Mouse (Mus musculus) heart, embryonic 12.5 days (tissue): ENCODE measurements around the gene Inafm1. TPM values are rescaled to one million over a fixed set of nuclear protein-coding genes. Genes with fewer than 3 reads are reported as not detected.

Source experiments
- ATAC-seq: fragments of 200-750 bp; cut with Nextera tagmentation; 2 replicates; pipeline ENCODE4 v1.8.0; 2017; ENCODE audit warnings: moderate TSS enrichment, moderate library complexity; ENCODE audit not compliant: insufficient number of reproducible peaks, low FRiP score
- H3K27ac ChIP-seq: fragments of 300-500 bp; sonication (generic); 2 replicates; pipeline ENCODE4 v1.5.1; 2016; ENCODE audit warnings: mild to moderate bottlenecking, moderate library complexity; ENCODE audit not compliant: poor library complexity, severe bottlenecking
- H3K27me3 ChIP-seq: fragments of 300-500 bp; sonication (generic); replicated peaks from 2 replicates; pipeline ENCODE4 v1.6.1; 2016; ENCODE audit warnings: mild to moderate bottlenecking, moderate library complexity
- H3K36me3 ChIP-seq: fragments of 300-500 bp; sonication (generic); 2 replicates; pipeline ENCODE4 v1.6.1; 2016; ENCODE audit warnings: mild to moderate bottlenecking, moderate library complexity
- H3K4me1 ChIP-seq: fragments of 300-500 bp; sonication (generic); replicated peaks from 2 replicates; pipeline ENCODE4 v1.6.1; 2016; ENCODE audit warnings: mild to moderate bottlenecking
- H3K4me2 ChIP-seq: fragments of 300-500 bp; sonication (generic); 2 replicates; pipeline ENCODE4 v1.6.1; 2016; ENCODE audit warnings: mild to moderate bottlenecking, moderate library complexity
- H3K4me3 ChIP-seq: fragments of 300-500 bp; sonication (generic); 2 replicates; pipeline ENCODE4 v1.5.1; 2016; ENCODE audit warnings: mild to moderate bottlenecking
- H3K9ac ChIP-seq: fragments of 300-500 bp; sonication (generic); 2 replicates; pipeline ENCODE4 v1.6.1; 2016; ENCODE audit warnings: mild to moderate bottlenecking, moderate library complexity
- H3K9me3 ChIP-seq: fragments of 300-500 bp; sonication (generic); replicated peaks from 2 replicates; pipeline ENCODE4 v1.6.1; 2016; ENCODE audit warnings: mild to moderate bottlenecking, moderate library complexity
- WGBS: fragments of 180-500 bp; shearing (Covaris S2); methylation state at CpG from one replicate; pipeline ENCODE4 v1.1.7; 2016; 5-methylcytosine and 5-hydroxymethylcytosine counted together
- polyA plus RNA-seq: library from polyadenylated mRNA; unstranded; fragments of >200 nt; fragmentation: Nextera tagmentation; extraction: Ambion mirVana; gene quantifications from 2 replicates; pipeline ENCODE4 v1.2.1, GENCODE M21; 2016

Gene Inafm1
- polyA plus RNA-seq, 1 experiment from 2014 or later = 12.1 TPM

- Histone ChIP-seq H3K36me3 (no peaks in the 10 kb centered on the region), H3K27me3 (no peaks in the 10 kb centered on the region), H3K4me3 (peak overlapping the region; percentile 50), H3K9me3 (no peaks in the 10 kb centered on the region), H3K9ac (peak overlapping the region; percentile 70), H3K4me1 (peaks cover 35% of the 10 kb centered on the region), H3K4me2 (peak overlapping the region; percentile 87), H3K27ac (peak overlapping the region; percentile 93)
- peak; percentile 66 for ATAC-seq
- WGBS = under 1% methylated on average over 21 of the region's 22 CpGs
Measured at GRCm38 (mm10) chr7:16296766-16297390, 23.5 kb upstream of the Inafm1 start.

DNA sequence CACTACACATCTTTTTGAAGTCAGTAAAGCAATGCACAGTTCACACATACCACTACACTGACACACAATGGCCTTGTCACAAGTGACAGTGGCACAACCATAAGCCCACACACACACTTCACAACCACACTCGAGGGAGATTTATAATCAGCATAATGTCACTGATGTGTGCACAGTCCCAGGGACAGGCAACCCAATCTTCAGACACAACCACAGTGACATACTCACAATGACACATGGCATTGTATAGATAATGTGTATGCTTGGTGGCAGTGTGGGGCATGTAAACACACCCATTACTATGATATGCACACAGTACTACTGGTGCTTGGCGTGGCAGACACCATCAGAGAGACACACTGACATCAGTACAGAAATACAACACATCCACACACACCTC lies 22.7 kb upstream of the Inafm1 start:
- Histone ChIP-seq H3K9me3 (no peaks in the 10 kb centered on the region), H3K36me3 (no peaks in the 10 kb centered on the region), H3K27me3 (no peaks in the 10 kb centered on the region), H3K4me1 (peaks cover 35% of the 10 kb centered on the region), H3K27ac (peak overlapping the region; percentile 93), H3K4me2 (peak overlapping the region; percentile 87), H3K9ac (no peak overlapping the region; the same call in 1 of the 2 replicates), H3K4me3 (no peak overlapping the region)
- WGBS = 29% methylated on average over 2 of the region's 2 CpGs
- peak; percentile 12; the same call in 1 of the 2 replicates for ATAC-seq

GRCm38 (mm10) chr7:16295321-16295900 lies 22.0 kb upstream of the Inafm1 start:
- ATAC-seq = peak; percentile 75
- H3K9ac ChIP-seq = peak overlapping the region; percentile 68
- peak overlapping the region; percentile 87 for H3K4me2 ChIP-seq
- no peaks in the 10 kb centered on the region for H3K27me3 ChIP-seq
- WGBS = 2% methylated on average over 39 of the region's 41 CpGs
- H3K4me1 ChIP-seq = peaks cover 35% of the 10 kb centered on the region
- no peaks in the 10 kb centered on the region for H3K9me3 ChIP-seq
- H3K36me3 ChIP-seq = no peaks in the 10 kb centered on the region
- peak overlapping the region; percentile 59 for H3K4me3 ChIP-seq
- peak overlapping the region; percentile 93 for H3K27ac ChIP-seq

DNA sequence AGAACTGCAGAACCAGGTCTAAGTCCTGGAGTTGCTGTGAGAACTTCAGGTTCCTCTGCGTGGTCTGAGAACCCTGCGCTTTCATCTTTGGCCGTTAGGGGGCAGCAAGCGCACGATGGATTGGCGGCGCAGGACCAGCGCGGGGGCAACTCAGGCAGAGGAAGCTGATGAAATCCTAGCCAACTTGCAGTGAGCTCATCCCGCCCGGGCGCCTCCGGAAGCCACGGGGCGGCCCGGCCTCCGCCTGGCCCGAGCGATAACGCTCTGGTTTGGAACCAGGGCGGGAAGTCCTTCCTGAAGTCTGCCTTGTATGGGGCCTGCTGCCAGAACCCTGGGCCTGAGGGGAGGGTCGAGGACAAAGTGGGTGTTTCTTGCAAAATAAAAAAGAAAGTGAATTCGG lies 21.4 kb upstream of the Inafm1 start:
- Histone ChIP-seq H3K4me3 (peak overlapping the region; percentile 59), H3K4me2 (peak overlapping the region; percentile 87), H3K9me3 (no peaks in the 10 kb centered on the region), H3K27me3 (no peaks in the 10 kb centered on the region), H3K36me3 (no peaks in the 10 kb centered on the region), H3K4me1 (peaks cover 31% of the 10 kb centered on the region), H3K9ac (peak overlapping the region; percentile 68), H3K27ac (peak overlapping the region; percentile 93)
- peak; percentile 89 for ATAC-seq
- under 1% methylated on average over 23 of the region's 23 CpGs for WGBS

DNA sequence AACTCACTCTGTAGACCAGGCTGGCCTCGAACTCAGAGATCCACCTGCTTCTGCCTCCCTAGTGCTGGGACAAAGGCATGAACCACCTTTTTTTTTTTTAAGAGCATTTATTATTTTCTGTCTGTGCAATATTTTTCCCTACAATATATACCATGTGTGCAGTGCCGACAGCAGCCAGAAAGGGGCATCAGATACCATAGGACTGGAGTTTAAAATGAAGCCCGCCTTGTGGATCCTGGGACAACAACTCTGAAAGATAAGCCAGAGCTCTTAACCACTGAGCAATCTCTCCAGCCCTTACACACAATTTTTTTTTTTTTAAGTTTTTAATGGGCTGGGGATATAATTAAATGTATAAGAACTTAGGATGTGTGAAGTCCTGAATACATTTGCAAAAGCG lies 20.9 kb upstream of the Inafm1 start:
- Histone ChIP-seq H3K4me1 (peaks cover 27% of the 10 kb centered on the region), H3K9me3 (no peaks in the 10 kb centered on the region), H3K4me2 (peak overlapping the region; percentile 87), H3K36me3 (no peaks in the 10 kb centered on the region), H3K9ac (peak overlapping the region; percentile 68; the same call in 1 of the 2 replicates), H3K27me3 (no peaks in the 10 kb centered on the region), H3K4me3 (peak overlapping the region; percentile 59), H3K27ac (peak overlapping the region; percentile 93)
- ATAC-seq = 0 out of 2 replicates have a peak, but pooled peaks have one; percentile 29
- WGBS = 26% methylated on average over 4 of the region's 4 CpGs

DNA sequence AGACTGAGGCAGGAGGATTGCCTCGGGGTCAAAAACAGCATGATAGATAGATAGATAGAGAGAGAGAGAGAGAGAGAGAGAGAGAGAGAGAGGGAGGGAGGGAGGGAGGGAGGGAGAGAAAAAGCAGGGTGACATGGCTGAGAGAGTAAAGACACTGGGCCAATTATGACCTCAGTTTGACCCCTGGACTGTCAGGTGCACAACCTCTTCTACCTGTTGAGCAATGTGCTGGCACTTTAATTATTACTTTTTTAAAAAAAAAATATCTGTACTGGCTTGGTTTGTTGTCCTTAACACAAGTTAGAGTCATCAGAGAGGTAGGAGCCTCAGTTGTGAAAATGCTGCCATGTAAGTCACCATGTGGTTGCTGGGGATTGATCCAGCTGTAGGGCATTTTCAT lies 14.4 kb upstream of the Inafm1 start:
- 52% methylated on average over 1 of the region's 1 CpGs for WGBS
- Histone ChIP-seq H3K9me3 (no peaks in the 10 kb centered on the region), H3K4me2 (no peak overlapping the region), H3K27ac (no peak overlapping the region), H3K36me3 (peaks cover 15% of the 10 kb centered on the region), H3K4me3 (no peak overlapping the region), H3K9ac (no peak overlapping the region), H3K4me1 (peaks cover 12% of the 10 kb centered on the region), H3K27me3 (no peaks in the 10 kb centered on the region)
- ATAC-seq = no peak

GRCm38 (mm10) chr7:16287016-16287415 lies 13.6 kb upstream of the Inafm1 start:
- Histone ChIP-seq H3K27me3 (no peaks in the 10 kb centered on the region), H3K4me1 (peaks cover 12% of the 10 kb centered on the region), H3K36me3 (peaks cover 23% of the 10 kb centered on the region), H3K27ac (peak overlapping the region; percentile 95), H3K9me3 (no peaks in the 10 kb centered on the region), H3K4me2 (peak overlapping the region; percentile 72), H3K9ac (0 out of 2 replicates have a peak overlapping the region, but pooled peaks have one; percentile 72), H3K4me3 (peak overlapping the region; percentile 64)
- 86% methylated on average over 2 of the region's 2 CpGs for WGBS
- ATAC-seq = no peak

DNA sequence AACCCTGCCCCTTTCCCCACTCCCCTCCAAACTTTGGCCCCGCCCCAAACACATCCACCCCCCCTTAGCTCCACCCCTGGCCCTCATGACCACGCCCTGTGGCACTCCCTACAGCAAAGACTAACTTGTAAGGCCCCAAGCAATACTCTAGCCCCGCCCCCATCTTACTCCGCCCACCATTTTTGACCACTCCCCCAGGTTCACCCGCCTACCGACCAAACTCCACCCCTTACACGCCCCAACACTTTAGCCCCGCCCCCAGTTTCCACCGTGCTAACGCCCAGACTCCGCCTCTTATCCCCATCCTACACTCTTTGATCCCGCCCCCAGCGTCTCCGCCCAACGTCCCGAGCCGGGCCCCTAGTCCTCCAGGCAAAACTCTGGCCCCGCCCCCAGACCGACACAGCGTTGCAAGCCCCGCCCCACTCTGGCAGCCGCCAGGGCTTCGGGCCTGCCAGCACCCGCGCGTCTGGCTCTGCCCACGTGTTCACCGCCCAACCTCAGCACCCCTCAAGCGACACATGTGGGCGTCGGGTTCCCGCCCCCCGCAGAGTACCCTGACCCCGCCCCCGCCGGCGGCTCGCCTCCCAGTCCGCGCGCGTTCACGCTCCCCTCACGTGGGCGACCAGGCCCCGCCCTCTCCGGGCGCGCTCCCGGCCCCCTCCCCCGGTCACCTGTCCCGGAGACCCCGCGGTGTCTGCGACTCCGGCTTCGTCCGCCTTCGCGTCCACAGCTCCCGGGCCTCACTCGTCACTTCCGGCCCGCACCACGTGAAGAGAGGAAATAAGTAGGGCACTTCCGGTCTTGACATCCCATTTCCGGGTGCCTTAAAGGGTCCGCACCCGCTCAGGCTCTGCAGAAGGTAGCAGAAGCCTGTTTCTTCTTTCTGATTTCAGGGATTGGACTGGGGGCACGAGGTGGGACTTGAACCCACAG lies 12.9 kb upstream of the Inafm1 start, which contains the start of gene Ccdc9:
TSS of gene Ccdc9 (minus strand) at position 770 of the 936 bp plus-strand sequence.
- WGBS = under 1% methylated on average over 69 of the region's 70 CpGs
- peaks cover 12% of the 10 kb centered on the region for H3K4me1 ChIP-seq
- H3K36me3 ChIP-seq = peaks cover 30% of the 10 kb centered on the region

GRCm38 (mm10) chr7:16285450-16286025 lies 12.1 kb upstream of the Inafm1 start:
- WGBS = 2% methylated on average over 14 of the region's 14 CpGs
- H3K4me3 ChIP-seq = peak overlapping the region; percentile 64
- H3K4me1 ChIP-seq = peaks cover 12% of the 10 kb centered on the region
- peak overlapping the region; percentile 14; the same call in 1 of the 2 replicates for H3K9ac ChIP-seq
- no peaks in the 10 kb centered on the region for H3K27me3 ChIP-seq
- H3K4me2 ChIP-seq = peak overlapping the region; percentile 72
- peak overlapping the region; percentile 95 for H3K27ac ChIP-seq
- peak; percentile 39 for ATAC-seq
- no peaks in the 10 kb centered on the region for H3K9me3 ChIP-seq
- H3K36me3 ChIP-seq = peaks cover 38% of the 10 kb centered on the region

More for the DNA sequence above, 12.9 kb upstream of the Inafm1 start, which contains the start of gene Ccdc9:
- Histone ChIP-seq H3K27ac (peak within 1 kb of the TSS; percentile 95), H3K4me2 (peak within 1 kb of the TSS; percentile 72), H3K4me3 (peak within 1 kb of the TSS; percentile 64), H3K27me3 (no peaks in the 10 kb centered on the region), H3K9ac (peak within 1 kb of the TSS; percentile 72), H3K9me3 (no peaks in the 10 kb centered on the region)
- peak; percentile 93 for ATAC-seq

DNA sequence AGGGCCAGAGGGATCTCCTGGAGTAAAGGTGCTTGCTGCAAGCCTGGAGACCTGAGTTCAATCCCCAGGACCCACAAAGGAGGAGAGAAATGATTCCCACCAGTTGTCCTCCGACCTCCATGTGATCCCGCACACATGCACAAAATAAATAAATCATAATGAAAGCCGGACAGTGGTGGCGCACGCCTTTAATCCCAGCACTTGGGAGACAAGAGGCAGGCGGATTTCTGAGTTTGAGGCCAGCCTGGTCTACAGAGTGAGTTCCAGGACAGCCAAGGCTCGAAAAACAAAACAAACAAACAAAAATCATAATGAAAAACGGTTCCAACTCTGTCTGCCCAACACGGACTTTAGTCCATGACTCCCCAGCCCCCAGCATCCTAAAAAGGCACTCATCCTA lies 11.5 kb upstream of the Inafm1 start:
- no peak for ATAC-seq
- Histone ChIP-seq H3K27me3 (no peaks in the 10 kb centered on the region), H3K9me3 (no peaks in the 10 kb centered on the region), H3K27ac (peak overlapping the region; percentile 95; the same call in 1 of the 2 replicates), H3K4me1 (peaks cover 12% of the 10 kb centered on the region), H3K9ac (peak overlapping the region; percentile 14; the same call in 1 of the 2 replicates), H3K4me2 (peak overlapping the region; percentile 72), H3K4me3 (peak overlapping the region; percentile 64), H3K36me3 (peaks cover 44% of the 10 kb centered on the region)
- WGBS = 71% methylated on average over 9 of the region's 9 CpGs
